In genomic region chr14:123199111-123199510, GRCm38 (mm10) we compare ENCODE assay signal across 16 mouse cellular contexts.
"Had no signal": no experiment of that assay in that cellular context is flagged by ENCODE, and none has a peak within 500 bp of the region (broad histone marks: within the 10 kb centered on the region; RNA-seq: fewer than 3 reads in every experiment).

No protein-coding gene starts in this region.

- DNase-seq: kidney, adult 9 months; kidney, postnatal 36 days; left cerebral cortex, postnatal 4 days; lung, adult 18-20 months; lung, postnatal 36 days; midbrain, embryonic 14.5 days; right cerebral cortex, adult 18-20 months; thymus, postnatal 4 days had no signal

- H3K4me1 ChIP-seq: midbrain, embryonic 10.5 days had no signal

- H3K4me2 ChIP-seq: limb, embryonic 13.5 days; neural tube, embryonic 15.5 days had no signal

- H3K27me3 ChIP-seq: limb, embryonic 13.5 days; neural tube, embryonic 15.5 days had no signal

- H3K27ac ChIP-seq: kidney, postnatal 0 days; layer of hippocampus, adult 2 months; limb, embryonic 13.5 days; liver, embryonic 14.5 days; midbrain, embryonic 10.5 days; neural tube, embryonic 15.5 days; stomach, postnatal 0 days had no signal

- H3K9ac ChIP-seq: limb, embryonic 13.5 days; liver, embryonic 14.5 days; neural tube, embryonic 15.5 days had no signal

- H3K36me3 ChIP-seq: limb, embryonic 13.5 days; midbrain, embryonic 10.5 days; neural tube, embryonic 15.5 days had no signal

- H3K9me3 ChIP-seq: limb, embryonic 13.5 days; midbrain, embryonic 10.5 days; neural tube, embryonic 15.5 days had no signal

- H3K4me3 ChIP-seq: layer of hippocampus, adult 2 months; limb, embryonic 13.5 days; midbrain, embryonic 10.5 days; myocyte; neural tube, embryonic 15.5 days had no signal
